Mouse (Mus musculus): ENCODE data around the gene Gm11596.
A peak's percentile ranks its signal among the peaks of the same experiment; 100 is the strongest.
"Not testable (repeated sequence)": the region's sequence is repeated elsewhere in the genome, so short reads cannot be mapped to it uniquely, and the experiment has no call there.

The Gm11596 gene

DNA sequence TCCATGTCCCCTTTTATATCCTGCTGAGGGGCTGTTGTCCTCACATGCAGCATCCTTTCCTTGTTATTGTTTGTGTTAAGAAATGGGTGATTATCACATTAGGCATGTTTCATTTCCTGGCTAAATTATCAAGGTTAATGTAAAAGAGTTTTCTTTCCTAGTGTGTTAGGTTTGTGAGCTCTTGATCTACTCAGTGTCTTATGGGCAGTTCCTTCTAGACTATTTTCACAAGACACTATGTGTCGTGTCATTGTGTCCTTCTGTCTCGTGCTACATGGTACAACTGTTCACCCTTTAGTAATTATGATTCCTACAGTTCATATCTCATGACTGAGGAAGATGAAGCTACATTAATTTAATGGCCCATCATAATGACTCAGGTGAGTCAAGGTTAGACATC lies at the start of gene Gm11596:
Gm11596 (minus strand) TSS at position 101 of the 400 bp plus-strand sequence.
- no peak for DNase-seq

DNA sequence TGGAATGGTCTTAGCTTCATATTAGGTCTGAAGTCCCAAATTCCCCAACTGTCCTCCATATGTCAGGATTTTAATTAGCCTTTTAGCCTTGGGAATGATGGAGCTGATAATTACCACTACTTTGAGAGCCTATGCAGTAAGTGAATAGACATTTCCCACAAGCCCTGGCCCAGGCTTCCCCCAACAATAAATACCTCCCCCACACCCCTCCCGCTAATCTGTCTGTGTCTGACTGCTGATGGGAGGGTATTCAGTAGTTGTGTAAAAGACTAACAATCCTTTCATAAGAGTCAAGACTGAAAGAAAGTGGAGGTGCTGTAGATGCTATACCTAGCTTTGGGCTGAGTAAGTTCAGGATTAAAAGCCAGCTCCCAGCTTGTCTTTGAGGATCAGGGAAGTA lies 48.9 kb upstream of the Gm11596 start:
- no peak for DNase-seq

DNA sequence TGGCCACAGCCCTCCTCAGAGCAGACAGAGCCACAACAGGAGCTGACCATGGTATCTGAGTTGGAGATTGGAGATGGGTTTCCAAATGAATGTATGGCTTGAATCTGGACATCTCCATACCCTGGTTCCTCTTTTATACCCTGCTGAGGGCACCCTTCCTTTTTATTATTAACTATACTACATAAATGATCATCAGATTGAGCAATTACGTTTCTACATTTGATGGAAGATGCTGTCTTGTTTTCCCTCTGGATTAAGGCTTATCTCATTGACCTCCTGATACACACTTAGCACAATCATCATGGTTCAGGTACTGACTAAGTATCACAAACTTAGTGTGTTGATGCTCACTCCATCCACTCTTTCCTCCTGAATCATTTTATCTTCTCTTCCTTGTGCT lies 44.7 kb upstream of the Gm11596 start, which contains the start of gene 2300003K06Rik:
2300003K06Rik (minus strand) TSS at position 101 of the 400 bp plus-strand sequence.
- DNase-seq: no peak

DNA sequence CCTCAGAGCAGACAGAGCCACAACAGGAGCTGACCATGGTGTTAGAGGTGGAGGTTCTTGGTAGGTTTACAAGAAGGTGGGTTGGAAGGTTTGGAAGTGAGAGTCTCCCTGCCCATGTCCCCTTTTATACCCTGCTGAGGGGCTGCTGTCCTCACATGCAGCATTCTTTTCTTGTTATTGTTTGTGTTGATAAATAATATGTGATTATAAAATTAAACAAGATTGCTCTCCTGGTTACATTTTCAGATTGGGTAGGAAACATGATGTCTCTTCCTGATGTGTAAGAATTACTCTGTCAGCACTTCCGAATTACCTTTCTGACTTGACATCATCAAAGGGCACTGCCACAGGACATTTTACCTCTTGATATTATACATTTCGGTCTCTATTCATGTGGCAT lies 22.3 kb upstream of the Gm11596 start, which contains the start of gene Gm11564:
Gm11564 (minus strand) TSS at position 101 of the 400 bp plus-strand sequence.
- DNase-seq: not testable (repeated sequence)

DNA sequence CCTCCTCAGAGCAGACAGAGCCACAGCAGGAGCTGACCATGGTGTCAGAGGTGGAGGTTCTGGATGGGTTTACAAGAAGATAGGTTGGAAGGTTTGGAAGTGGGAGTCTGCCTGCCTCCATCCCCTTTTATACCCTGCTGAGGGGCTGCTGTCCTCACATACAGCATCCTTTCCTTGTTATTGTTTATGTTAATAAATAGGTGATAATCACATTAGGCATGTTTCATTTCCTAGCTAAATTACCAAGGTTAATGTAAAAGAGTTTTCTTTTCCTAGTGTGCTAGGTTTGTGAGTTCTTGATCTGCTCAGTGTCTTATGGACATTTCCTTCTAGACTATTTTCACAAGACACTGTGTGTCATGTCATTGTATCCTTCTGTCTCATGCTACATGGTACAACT lies 16.5 kb upstream of the Gm11596 start, which contains the start of gene Krtap4-13:
Krtap4-13 (minus strand) TSS at position 101 of the 400 bp plus-strand sequence.
- DNase-seq: not testable (repeated sequence)

DNA sequence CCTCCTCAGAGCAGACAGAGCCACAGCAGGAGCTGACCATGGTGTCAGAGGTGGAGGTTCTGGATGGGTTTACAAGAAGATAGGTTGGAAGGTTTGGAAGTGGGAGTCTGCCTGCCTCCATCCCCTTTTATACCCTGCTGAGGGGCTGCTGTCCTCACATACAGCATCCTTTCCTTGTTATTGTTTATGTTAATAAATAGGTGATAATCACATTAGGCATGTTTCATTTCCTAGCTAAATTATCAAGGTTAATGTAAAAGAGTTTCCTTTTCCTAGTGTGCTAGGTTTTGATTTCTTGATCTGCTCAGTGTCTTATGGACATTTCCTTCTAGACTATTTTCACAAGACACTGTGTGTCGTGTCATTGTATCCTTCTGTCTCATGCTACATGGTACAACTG lies 11.1 kb upstream of the Gm11596 start, which contains the start of gene Gm11554:
Gm11554 (minus strand) TSS at position 101 of the 400 bp plus-strand sequence.
- DNase-seq: not testable (repeated sequence)

DNA sequence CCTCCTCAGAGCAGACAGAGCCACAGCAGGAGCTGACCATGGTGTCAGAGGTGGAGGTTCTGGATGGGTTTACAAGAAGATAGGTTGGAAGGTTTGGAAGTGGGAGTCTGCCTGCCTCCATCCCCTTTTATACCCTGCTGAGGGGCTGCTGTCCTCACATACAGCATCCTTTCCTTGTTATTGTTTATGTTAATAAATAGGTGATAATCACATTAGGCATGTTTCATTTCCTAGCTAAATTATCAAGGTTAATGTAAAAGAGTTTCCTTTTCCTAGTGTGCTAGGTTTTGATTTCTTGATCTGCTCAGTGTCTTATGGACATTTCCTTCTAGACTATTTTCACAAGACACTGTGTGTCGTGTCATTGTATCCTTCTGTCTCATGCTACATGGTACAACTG lies 5.6 kb upstream of the Gm11596 start, which contains the start of gene Gm11569:
Gm11569 (minus strand) TSS at position 101 of the 400 bp plus-strand sequence.
- not testable (repeated sequence) for DNase-seq

DNA sequence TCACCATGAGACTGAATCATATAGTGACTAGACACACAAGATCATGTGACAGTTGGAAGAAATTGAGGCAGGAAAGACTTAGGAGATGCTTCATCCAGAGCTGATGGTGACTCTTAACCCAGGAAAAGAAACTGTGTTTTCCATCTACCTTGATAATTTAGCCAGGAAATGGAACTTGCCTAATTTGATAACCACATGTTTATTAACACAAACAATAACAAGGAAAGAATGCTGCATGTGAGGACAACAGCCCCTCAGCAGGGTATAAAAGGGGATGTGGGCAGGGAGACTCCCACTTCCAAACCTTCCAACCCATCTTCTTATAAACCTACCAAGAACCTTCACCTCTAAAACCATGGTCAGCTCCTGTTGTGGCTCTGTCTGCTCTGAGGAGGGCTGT lies 8.4 kb downstream of the Gm11596 start, which contains the start of gene Krtap4-9:
Krtap4-9 (plus strand) TSS at position 301 of the 400 bp plus-strand sequence.
- not testable (repeated sequence) for DNase-seq

DNA sequence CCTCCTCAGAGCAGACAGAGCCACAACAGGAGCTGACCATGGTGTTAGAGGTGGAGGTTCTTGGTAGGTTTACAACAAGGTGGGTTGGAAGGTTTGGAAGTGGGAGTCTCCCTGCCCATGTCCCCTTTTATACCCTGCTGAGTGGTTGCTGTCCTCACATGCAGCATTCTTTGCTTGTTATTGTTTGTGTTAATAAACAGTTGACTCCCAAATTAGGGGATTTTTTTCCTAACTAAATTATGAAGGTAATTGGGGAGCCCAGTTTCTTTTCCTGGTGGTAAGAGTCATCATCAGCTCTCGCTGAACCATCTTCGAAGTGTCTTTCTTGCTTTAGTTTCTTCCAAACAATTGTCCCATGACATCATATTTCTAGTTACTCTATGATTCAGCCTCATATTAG lies 12.7 kb downstream of the Gm11596 start, which contains the start of gene Krtap4-8:
Krtap4-8 (minus strand) TSS at position 101 of the 400 bp plus-strand sequence.
- DNase-seq: no peak

DNA sequence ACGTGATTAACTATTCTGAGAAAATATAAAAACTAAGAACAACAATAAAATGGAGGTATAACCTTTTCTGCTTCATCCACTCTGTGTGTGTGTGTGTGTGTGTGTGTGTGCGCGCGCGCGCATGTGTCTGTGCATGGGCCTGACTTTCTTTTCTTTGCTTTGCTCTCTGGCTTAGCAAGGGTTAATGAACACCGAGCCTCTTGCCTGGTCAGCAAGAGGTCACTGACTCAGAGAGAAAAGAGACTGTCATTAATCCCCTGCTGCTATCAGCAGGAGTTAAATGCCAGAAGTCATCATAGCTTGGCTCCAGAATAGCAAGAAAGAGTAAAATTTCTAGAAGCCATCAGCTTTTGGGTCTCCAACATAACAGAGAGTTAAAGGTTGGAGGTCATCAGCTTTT lies 14.9 kb downstream of the Gm11596 start:
- no peak for DNase-seq

DNA sequence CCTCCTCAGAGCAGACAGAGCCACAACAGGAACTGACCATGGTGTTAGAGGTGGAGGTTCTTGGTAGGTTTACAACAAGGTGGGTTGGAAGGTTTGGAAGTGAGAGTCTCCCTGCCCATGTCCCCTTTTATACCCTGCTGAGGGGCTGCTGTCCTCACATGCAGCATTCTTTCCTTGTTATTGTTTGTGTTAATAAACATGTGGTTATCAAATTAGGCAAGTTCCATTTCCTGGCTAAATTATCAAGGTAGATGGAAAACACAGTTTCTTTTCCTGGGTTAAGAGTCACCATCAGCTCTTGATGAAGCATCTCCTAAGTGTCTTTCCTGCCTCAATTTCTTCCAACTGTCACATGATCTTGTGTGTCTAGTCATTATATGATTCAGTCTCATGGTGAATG lies 20.5 kb downstream of the Gm11596 start, which contains the start of gene Gm11595:
Gm11595 (minus strand) TSS at position 101 of the 400 bp plus-strand sequence.
- not testable (repeated sequence) for DNase-seq

DNA sequence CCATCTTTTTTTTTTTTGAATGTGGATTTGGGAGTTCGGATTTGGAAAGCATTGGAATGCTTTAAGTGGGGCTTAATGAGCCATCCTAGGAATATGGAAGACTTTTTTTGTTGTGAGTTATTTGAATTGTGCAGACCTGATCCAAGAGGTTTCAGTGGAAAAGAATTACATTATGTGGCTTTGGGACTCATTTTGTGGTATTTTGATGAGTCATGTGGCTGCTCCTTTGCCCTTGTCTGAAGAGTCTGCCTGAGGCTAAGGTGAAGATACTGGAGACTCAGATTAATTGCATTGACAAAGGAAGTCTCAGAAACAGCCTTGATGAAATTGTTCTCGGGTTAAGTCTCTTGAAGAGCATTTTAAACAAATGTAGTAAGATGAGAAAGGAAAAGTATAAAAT lies 24.9 kb downstream of the Gm11596 start:
- no peak for DNase-seq

DNA sequence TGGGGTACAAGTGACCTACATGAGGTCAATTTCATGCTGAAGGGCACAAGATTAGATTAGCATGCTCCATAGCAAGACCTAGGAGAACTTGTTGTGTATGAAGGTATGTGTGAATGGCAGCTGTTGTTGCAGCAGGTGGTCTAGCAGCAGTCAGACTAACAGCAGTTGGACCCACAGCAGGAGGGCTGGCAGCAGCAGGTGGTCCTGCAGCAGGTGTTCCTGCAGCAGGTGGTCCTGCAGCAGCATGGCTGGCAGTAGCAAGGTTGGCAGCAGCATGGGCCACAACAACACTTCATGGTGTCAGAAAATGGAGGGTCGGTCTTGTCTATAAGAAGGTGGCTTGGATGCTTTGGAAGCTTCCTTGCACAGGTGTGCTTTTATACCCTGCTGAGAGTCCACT lies 34.4 kb downstream of the Gm11596 start:
- DNase-seq: no peak

DNA sequence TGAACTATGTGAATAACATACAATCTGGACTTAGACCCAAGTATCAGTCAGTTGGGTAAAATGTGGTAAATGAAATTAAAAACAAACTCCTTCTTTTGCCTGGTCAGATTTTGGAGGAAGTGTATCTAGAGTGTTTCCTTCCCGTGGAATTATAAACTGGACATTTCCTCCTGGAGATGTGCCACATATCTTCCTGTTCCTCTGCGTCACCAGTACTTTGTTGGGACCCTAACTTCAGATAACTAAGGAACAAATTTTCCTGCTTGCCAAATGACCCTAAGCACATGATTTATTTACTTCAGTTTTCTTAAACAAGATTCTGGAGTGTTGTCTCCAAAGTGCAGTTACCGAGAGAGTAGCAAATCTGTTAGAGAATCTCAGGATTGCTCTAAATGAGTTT lies 49.3 kb downstream of the Gm11596 start:
- peak; percentile 70 for DNase-seq
